Mouse (Mus musculus): ENCODE measurements around the gene Arhgap31. TPM values are rescaled to one million over a fixed set of nuclear protein-coding genes. Genes with fewer than 3 reads are reported as not detected.

Gene Arhgap31
- polyA plus RNA-seq, 1 experiment, result 6.1 TPM

- H3K4me1 ChIP-seq (ENCODE audit: control insufficient read depth, insufficient read depth, low read length), result peaks cover 3% of the 10 kb centered on the region
- H3K27ac ChIP-seq (ENCODE audit: control insufficient read depth, insufficient read depth, low read depth, low read length, poor library complexity), result no peak overlapping the region
- H3K4me3 ChIP-seq (replicated peaks; ENCODE audit: control insufficient read depth, low read depth, low read length), result no peak overlapping the region
- TF ChIP-seq CTCF (IDR thresholded peaks at IDR 0.05; ENCODE audit: control insufficient read depth, insufficient read depth, low read length), result no peak
- TF ChIP-seq POLR2A (IDR thresholded peaks at IDR 0.05; ENCODE audit: borderline replicate concordance, control insufficient read depth, low read depth, low read length), result no peak
- WGBS, result 74% methylated on average over 9 of the region's 9 CpGs
Measured at GRCm38 (mm10) chr16:38675600-38676335, 37.3 kb downstream of the Arhgap31 start.

GRCm38 (mm10) chr16:38674891-38675290 is 38.2 kb downstream of the Arhgap31 start:
- no peak overlapping the region for H3K27ac ChIP-seq (ENCODE audit: control insufficient read depth, insufficient read depth, low read depth, low read length, poor library complexity)
- no peaks in the 10 kb centered on the region; the same call in 1 of the 2 replicates for H3K4me1 ChIP-seq (ENCODE audit: control insufficient read depth, insufficient read depth, low read length)
- no peak overlapping the region for H3K4me3 ChIP-seq (replicated peaks; ENCODE audit: control insufficient read depth, low read depth, low read length)
- 76% methylated on average over 11 of the region's 11 CpGs for WGBS
- no peak for TF ChIP-seq POLR2A (IDR thresholded peaks at IDR 0.05; ENCODE audit: borderline replicate concordance, control insufficient read depth, low read depth, low read length)
- TF ChIP-seq CTCF (IDR thresholded peaks at IDR 0.05; ENCODE audit: control insufficient read depth, insufficient read depth, low read length), result no peak

GRCm38 (mm10) chr16:38673511-38673910 is 39.6 kb downstream of the Arhgap31 start:
- Histone ChIP-seq H3K4me1 (ENCODE audit: control insufficient read depth, insufficient read depth, low read length) (no peaks in the 10 kb centered on the region; the same call in 1 of the 2 replicates), H3K27ac (ENCODE audit: control insufficient read depth, insufficient read depth, low read depth, low read length, poor library complexity) (no peak overlapping the region; the same call in 1 of the 2 replicates), H3K4me3 (replicated peaks; ENCODE audit: control insufficient read depth, low read depth, low read length) (no peak overlapping the region)
- no peak for TF ChIP-seq CTCF (IDR thresholded peaks at IDR 0.05; ENCODE audit: control insufficient read depth, insufficient read depth, low read length)
- TF ChIP-seq POLR2A (IDR thresholded peaks at IDR 0.05; ENCODE audit: borderline replicate concordance, control insufficient read depth, low read depth, low read length), result no peak
- WGBS, result 89% methylated on average over 15 of the region's 15 CpGs

- Histone ChIP-seq H3K4me1 (ENCODE audit: control insufficient read depth, insufficient read depth, low read length) (no peaks in the 10 kb centered on the region; the same call in 1 of the 2 replicates), H3K27ac (ENCODE audit: control insufficient read depth, insufficient read depth, low read depth, low read length, poor library complexity) (no peak overlapping the region), H3K4me3 (replicated peaks; ENCODE audit: control insufficient read depth, low read depth, low read length) (no peak overlapping the region)
- WGBS, result 74% methylated on average over 7 of the region's 7 CpGs
- TF ChIP-seq CTCF (IDR thresholded peaks at IDR 0.05; ENCODE audit: control insufficient read depth, insufficient read depth, low read length) (no peak), POLR2A (IDR thresholded peaks at IDR 0.05; ENCODE audit: borderline replicate concordance, control insufficient read depth, low read depth, low read length) (no peak)
Measured at GRCm38 (mm10) chr16:38672947-38673346, 40.1 kb downstream of the Arhgap31 start.

GRCm38 (mm10) chr16:38672370-38672769 is 40.7 kb downstream of the Arhgap31 start:
- no peak overlapping the region for H3K4me3 ChIP-seq (replicated peaks; ENCODE audit: control insufficient read depth, low read depth, low read length)
- 84% methylated on average over 5 of the region's 5 CpGs for WGBS
- H3K27ac ChIP-seq (ENCODE audit: control insufficient read depth, insufficient read depth, low read depth, low read length, poor library complexity), result no peak overlapping the region
- TF ChIP-seq CTCF (IDR thresholded peaks at IDR 0.05; ENCODE audit: control insufficient read depth, insufficient read depth, low read length) (no peak), POLR2A (IDR thresholded peaks at IDR 0.05; ENCODE audit: borderline replicate concordance, control insufficient read depth, low read depth, low read length) (no peak)
- H3K4me1 ChIP-seq (ENCODE audit: control insufficient read depth, insufficient read depth, low read length), result no peaks in the 10 kb centered on the region; the same call in 1 of the 2 replicates

GRCm38 (mm10) chr16:38670621-38671390 is 42.3 kb downstream of the Arhgap31 start:
- H3K27ac ChIP-seq (ENCODE audit: control insufficient read depth, insufficient read depth, low read depth, low read length, poor library complexity), result no peak overlapping the region
- 89% methylated on average over 12 of the region's 12 CpGs for WGBS
- no peaks in the 10 kb centered on the region for H3K4me1 ChIP-seq (ENCODE audit: control insufficient read depth, insufficient read depth, low read length)
- TF ChIP-seq POLR2A (IDR thresholded peaks at IDR 0.05; ENCODE audit: borderline replicate concordance, control insufficient read depth, low read depth, low read length) (no peak), CTCF (IDR thresholded peaks at IDR 0.05; ENCODE audit: control insufficient read depth, insufficient read depth, low read length) (no peak)
- no peak overlapping the region for H3K4me3 ChIP-seq (replicated peaks; ENCODE audit: control insufficient read depth, low read depth, low read length)

GRCm38 (mm10) chr16:38668871-38669675 is 44.0 kb downstream of the Arhgap31 start:
- H3K4me3 ChIP-seq (replicated peaks; ENCODE audit: control insufficient read depth, low read depth, low read length), result no peak overlapping the region
- TF ChIP-seq CTCF (IDR thresholded peaks at IDR 0.05; ENCODE audit: control insufficient read depth, insufficient read depth, low read length), result no peak
- no peak for TF ChIP-seq POLR2A (IDR thresholded peaks at IDR 0.05; ENCODE audit: borderline replicate concordance, control insufficient read depth, low read depth, low read length)
- H3K27ac ChIP-seq (ENCODE audit: control insufficient read depth, insufficient read depth, low read depth, low read length, poor library complexity), result no peak overlapping the region
- H3K4me1 ChIP-seq (ENCODE audit: control insufficient read depth, insufficient read depth, low read length), result no peaks in the 10 kb centered on the region
- 81% methylated on average over 8 of the region's 8 CpGs for WGBS
